Mouse (Mus musculus): ENCODE measurements at regions not wholly inside any gene's neighbourhood (a gene's known extent, or its start where the extent isn't known, plus 50 kb on each side); places are given as distances from the start of the nearest gene placed in this dataset.

- peaks cover 34% of the 10 kb centered on the region for H3K4me1 ChIP-seq
These were observed 83.7 kb upstream of the S1pr3 start for GRCm38 (mm10) chr13:51324714-51325113.

GRCm38 (mm10) chr13:51325298-51325697 is 83.1 kb upstream of the S1pr3 start:
- Histone ChIP-seq H3K36me3 (no peaks in the 10 kb centered on the region), H3K4me1 (peaks cover 29% of the 10 kb centered on the region), H3K9ac (no peak overlapping the region), H3K27me3 (no peaks in the 10 kb centered on the region), H3K9me3 (no peaks in the 10 kb centered on the region), H3K4me2 (replicated peaks) (no peak overlapping the region), H3K27ac (0 out of 2 replicates have a peak overlapping the region, but pooled peaks have one; percentile 54), H3K4me3 (no peak overlapping the region)
- WGBS = 52% methylated on average over 5 of the region's 5 CpGs
- ATAC-seq (ENCODE audit: insufficient number of reproducible peaks, insufficient read depth, low FRiP score, low TSS enrichment) = no peak

More at GRCm38 (mm10) chr13:51324714-51325113, 83.7 kb upstream of the S1pr3 start:
- H3K36me3 ChIP-seq = no peaks in the 10 kb centered on the region
- no peaks in the 10 kb centered on the region for H3K27me3 ChIP-seq
- 62% methylated on average over 5 of the region's 5 CpGs for WGBS
- ATAC-seq (ENCODE audit: insufficient number of reproducible peaks, insufficient read depth, low FRiP score, low TSS enrichment) = no peak
- no peak overlapping the region for H3K4me3 ChIP-seq
- H3K9ac ChIP-seq = no peak overlapping the region
- 0 out of 2 replicates have a peak overlapping the region, but pooled peaks have one; percentile 54 for H3K27ac ChIP-seq
- H3K9me3 ChIP-seq = no peaks in the 10 kb centered on the region
- H3K4me2 ChIP-seq (replicated peaks) = no peak overlapping the region

GRCm38 (mm10) chr13:51326128-51326527 is 82.3 kb upstream of the S1pr3 start:
- Histone ChIP-seq H3K27ac (no peak overlapping the region), H3K36me3 (no peaks in the 10 kb centered on the region), H3K4me3 (no peak overlapping the region), H3K27me3 (no peaks in the 10 kb centered on the region), H3K4me2 (replicated peaks) (no peak overlapping the region), H3K9me3 (no peaks in the 10 kb centered on the region), H3K9ac (no peak overlapping the region), H3K4me1 (peaks cover 29% of the 10 kb centered on the region)
- 46% methylated on average over 5 of the region's 5 CpGs for WGBS
- no peak for ATAC-seq (ENCODE audit: insufficient number of reproducible peaks, insufficient read depth, low FRiP score, low TSS enrichment)

- Histone ChIP-seq H3K27ac (peak overlapping the region; percentile 31; the same call in 1 of the 2 replicates), H3K36me3 (no peaks in the 10 kb centered on the region), H3K27me3 (no peaks in the 10 kb centered on the region), H3K4me1 (peaks cover 35% of the 10 kb centered on the region), H3K4me3 (no peak overlapping the region), H3K9ac (no peak overlapping the region), H3K4me2 (replicated peaks) (no peak overlapping the region), H3K9me3 (no peaks in the 10 kb centered on the region)
- 37% methylated on average over 15 of the region's 15 CpGs for WGBS
- 0 out of 2 replicates have a peak, but pooled peaks have one; percentile 55 for ATAC-seq (ENCODE audit: insufficient number of reproducible peaks, insufficient read depth, low FRiP score, low TSS enrichment)
These were observed 80.1 kb upstream of the S1pr3 start for GRCm38 (mm10) chr13:51328131-51328970.

GRCm38 (mm10) chr13:51328971-51329346 is 79.5 kb upstream of the S1pr3 start:
- Histone ChIP-seq H3K4me3 (no peak overlapping the region), H3K4me1 (peaks cover 30% of the 10 kb centered on the region), H3K9me3 (no peaks in the 10 kb centered on the region), H3K36me3 (no peaks in the 10 kb centered on the region), H3K27ac (peak overlapping the region; percentile 55; the same call in 1 of the 2 replicates), H3K27me3 (no peaks in the 10 kb centered on the region), H3K9ac (no peak overlapping the region), H3K4me2 (replicated peaks) (no peak overlapping the region)
- no peak for ATAC-seq (ENCODE audit: insufficient number of reproducible peaks, insufficient read depth, low FRiP score, low TSS enrichment)
- 74% methylated on average over 8 of the region's 8 CpGs for WGBS

- Histone ChIP-seq H3K4me1 (peaks cover 26% of the 10 kb centered on the region), H3K4me2 (replicated peaks) (no peak overlapping the region), H3K27me3 (no peaks in the 10 kb centered on the region), H3K9me3 (no peaks in the 10 kb centered on the region), H3K4me3 (no peak overlapping the region), H3K27ac (peak overlapping the region; percentile 55), H3K9ac (no peak overlapping the region), H3K36me3 (no peaks in the 10 kb centered on the region)
- no peak for ATAC-seq (ENCODE audit: insufficient number of reproducible peaks, insufficient read depth, low FRiP score, low TSS enrichment)
These were observed 78.7 kb upstream of the S1pr3 start for GRCm38 (mm10) chr13:51329717-51330116.

GRCm38 (mm10) chr13:51332271-51332670 is 76.2 kb upstream of the S1pr3 start:
- Histone ChIP-seq H3K27me3 (no peaks in the 10 kb centered on the region), H3K9me3 (no peaks in the 10 kb centered on the region), H3K4me3 (no peak overlapping the region), H3K27ac (peak overlapping the region; percentile 80; the same call in 1 of the 2 replicates), H3K4me2 (replicated peaks) (no peak overlapping the region), H3K9ac (no peak overlapping the region), H3K36me3 (no peaks in the 10 kb centered on the region), H3K4me1 (peaks cover 28% of the 10 kb centered on the region)
- WGBS = 38% methylated on average over 7 of the region's 7 CpGs
- no peak for ATAC-seq (ENCODE audit: insufficient number of reproducible peaks, insufficient read depth, low FRiP score, low TSS enrichment)

GRCm38 (mm10) chr13:51333481-51333880 is 75.0 kb upstream of the S1pr3 start:
- 87% methylated on average over 5 of the region's 5 CpGs for WGBS
- Histone ChIP-seq H3K36me3 (no peaks in the 10 kb centered on the region), H3K9ac (no peak overlapping the region), H3K27me3 (no peaks in the 10 kb centered on the region), H3K27ac (no peak overlapping the region), H3K4me3 (no peak overlapping the region), H3K4me2 (replicated peaks) (no peak overlapping the region), H3K4me1 (peaks cover 20% of the 10 kb centered on the region), H3K9me3 (no peaks in the 10 kb centered on the region)
- ATAC-seq (ENCODE audit: insufficient number of reproducible peaks, insufficient read depth, low FRiP score, low TSS enrichment) = no peak

GRCm38 (mm10) chr13:51336726-51337125 is 71.7 kb upstream of the S1pr3 start:
- WGBS = 52% methylated on average over 5 of the region's 5 CpGs
- Histone ChIP-seq H3K9ac (no peak overlapping the region), H3K27ac (peak overlapping the region; percentile 55; the same call in 1 of the 2 replicates), H3K27me3 (no peaks in the 10 kb centered on the region), H3K9me3 (no peaks in the 10 kb centered on the region), H3K4me2 (replicated peaks) (no peak overlapping the region), H3K36me3 (no peaks in the 10 kb centered on the region), H3K4me1 (peaks cover 11% of the 10 kb centered on the region; the same call in 1 of the 2 replicates), H3K4me3 (no peak overlapping the region)
- no peak for ATAC-seq (ENCODE audit: insufficient number of reproducible peaks, insufficient read depth, low FRiP score, low TSS enrichment)

- WGBS = 95% methylated on average over 16 of the region's 16 CpGs
- H3K36me3 ChIP-seq = no peaks in the 10 kb centered on the region
These were observed 70.5 kb upstream of the S1pr3 start for GRCm38 (mm10) chr13:51337931-51338330.

GRCm38 (mm10) chr13:51345321-51345720 is 63.1 kb upstream of the S1pr3 start:
- no peak overlapping the region for H3K4me3 ChIP-seq
- H3K36me3 ChIP-seq = no peaks in the 10 kb centered on the region
- WGBS = 72% methylated on average over 4 of the region's 4 CpGs
- H3K4me1 ChIP-seq = peaks cover 26% of the 10 kb centered on the region
- H3K9me3 ChIP-seq = no peaks in the 10 kb centered on the region
- H3K27me3 ChIP-seq = no peaks in the 10 kb centered on the region
- H3K4me2 ChIP-seq (replicated peaks) = no peak overlapping the region
- H3K9ac ChIP-seq = no peak overlapping the region
- no peak for ATAC-seq (ENCODE audit: insufficient number of reproducible peaks, insufficient read depth, low FRiP score, low TSS enrichment)
- H3K27ac ChIP-seq = peak overlapping the region; percentile 83

More at GRCm38 (mm10) chr13:51337931-51338330, 70.5 kb upstream of the S1pr3 start:
- ATAC-seq (ENCODE audit: insufficient number of reproducible peaks, insufficient read depth, low FRiP score, low TSS enrichment) = no peak
- Histone ChIP-seq H3K4me1 (peaks cover 8% of the 10 kb centered on the region; the same call in 1 of the 2 replicates), H3K4me3 (no peak overlapping the region), H3K27me3 (no peaks in the 10 kb centered on the region), H3K9ac (no peak overlapping the region), H3K9me3 (no peaks in the 10 kb centered on the region), H3K4me2 (replicated peaks) (no peak overlapping the region), H3K27ac (no peak overlapping the region)

Data from embryonic facial prominence, embryonic 12.5 days (tissue).